Mouse (Mus musculus) embryonic fibroblast, embryonic 13.5 days (primary cell): ENCODE results near the gene Glis1.

ENCODE experiments used
- CTCF ChIP-seq: IDR thresholded peaks from 2 replicates; pipeline ENCODE4 v1.5.1; 2011; ENCODE audit warnings: mild to moderate bottlenecking, control low read depth, low read length, moderate library complexity, borderline replicate concordance; ENCODE audit not compliant: insufficient read depth
- POLR2A ChIP-seq: IDR thresholded peaks from 2 replicates; pipeline ENCODE4 v1.6.1; 2011; ENCODE audit warnings: low read depth, mild to moderate bottlenecking, control low read depth, low read length, moderate library complexity

DNA sequence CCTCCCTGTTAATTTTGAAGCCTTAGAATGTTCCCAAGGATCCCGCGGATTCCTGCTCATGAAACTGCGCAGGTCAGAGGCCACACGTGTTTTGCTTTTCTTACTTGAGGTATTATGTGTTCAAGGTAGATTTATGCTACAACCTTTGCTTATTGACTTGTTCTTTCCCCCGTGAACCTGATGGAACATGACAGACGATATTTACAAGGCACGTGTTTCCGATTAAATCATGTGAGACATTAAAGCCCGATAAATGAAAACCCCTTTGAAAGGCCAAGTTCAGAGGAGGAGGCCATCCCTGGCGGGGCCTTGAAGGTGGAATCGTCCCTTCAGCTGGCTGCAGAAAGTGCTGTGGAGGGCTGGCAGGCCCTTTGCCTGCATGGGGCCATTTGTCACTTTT lies 26.1 kb downstream of the Glis1 start:
- TF ChIP-seq CTCF (no peak), POLR2A (no peak)
